Mouse (Mus musculus): Measurements from ENCODE around the gene Pkib.

DNA sequence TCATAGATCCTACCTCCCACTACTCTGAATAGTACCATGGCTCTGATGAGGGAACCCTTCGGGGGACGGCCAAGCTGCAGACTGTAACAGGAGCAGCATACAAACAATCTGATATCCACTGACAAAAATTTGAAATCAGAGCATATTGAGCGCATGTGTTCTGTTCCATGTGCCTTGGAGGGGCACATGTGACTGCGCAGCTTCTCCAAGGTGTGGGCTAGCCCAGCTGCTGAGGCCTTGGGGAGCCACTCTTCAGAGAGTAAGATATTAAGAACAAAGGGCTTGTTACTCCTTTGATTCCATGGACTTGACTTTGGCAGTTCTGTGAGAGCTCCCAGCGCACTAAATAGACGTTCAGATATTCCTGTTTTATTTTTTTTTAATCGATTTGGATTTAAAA is 111.3 kb downstream of the Pkib start:
- TF ChIP-seq CTCF (IDR thresholded peaks at IDR 0.05; ENCODE audit: low read depth, low read length) (no peak), POLR2A (IDR thresholded peaks at IDR 0.05; ENCODE audit: borderline replicate concordance, low read depth, low read length) (no peak)
